Mouse (Mus musculus): ENCODE measurements around the gene Txnrd2.

Gene Txnrd2

GRCm38 (mm10) chr16:18394056-18394455, 32.1 kb upstream of the Txnrd2 start:
- DNase-seq = no peak

- no peak for DNase-seq
Measured at GRCm38 (mm10) chr16:18394777-18395619, 31.2 kb upstream of the Txnrd2 start.

GRCm38 (mm10) chr16:18395620-18396036, 30.6 kb upstream of the Txnrd2 start:
- DNase-seq = peak; percentile 60 to 73

- peak; percentile 85 for DNase-seq
Measured at GRCm38 (mm10) chr16:18396201-18396600, 30.0 kb upstream of the Txnrd2 start.

GRCm38 (mm10) chr16:18396791-18397621, 29.2 kb upstream of the Txnrd2 start:
- DNase-seq = no peak

GRCm38 (mm10) chr16:18400028-18400427, 26.2 kb upstream of the Txnrd2 start:
- DNase-seq = no peak

GRCm38 (mm10) chr16:18400472-18401216, 25.5 kb upstream of the Txnrd2 start:
- peak; percentile 56 to 81 for DNase-seq

- DNase-seq = no peak
Measured at GRCm38 (mm10) chr16:18403285-18403684, 22.9 kb upstream of the Txnrd2 start.

GRCm38 (mm10) chr16:18405091-18405854, 20.9 kb upstream of the Txnrd2 start:
- DNase-seq = no peak

- DNase-seq = no peak
Measured at GRCm38 (mm10) chr16:18405876-18406275, 20.3 kb upstream of the Txnrd2 start.

GRCm38 (mm10) chr16:18406293-18406692, 19.9 kb upstream of the Txnrd2 start:
- DNase-seq = peak; percentile 60 to 73

GRCm38 (mm10) chr16:18407912-18408311, 18.3 kb upstream of the Txnrd2 start:
- DNase-seq = peak in 1 of 2 experiments; percentile 50

GRCm38 (mm10) chr16:18409776-18410175, 16.4 kb upstream of the Txnrd2 start:
- no peak for DNase-seq

GRCm38 (mm10) chr16:18410418-18410817, 15.8 kb upstream of the Txnrd2 start:
- DNase-seq = no peak

- peak; percentile 56 to 58 for DNase-seq
Measured at GRCm38 (mm10) chr16:18411026-18411649, 15.0 kb upstream of the Txnrd2 start.

GRCm38 (mm10) chr16:18411802-18412476, 14.2 kb upstream of the Txnrd2 start:
- DNase-seq = peak in 1 of 2 experiments; percentile 64

- DNase-seq = no peak
Measured at GRCm38 (mm10) chr16:18413032-18413816, 13.0 kb upstream of the Txnrd2 start.

GRCm38 (mm10) chr16:18416094-18416761, 10.0 kb upstream of the Txnrd2 start:
- DNase-seq = no peak

- no peak for DNase-seq
Measured at GRCm38 (mm10) chr16:18416837-18417236, 9.3 kb upstream of the Txnrd2 start.

- DNase-seq = no peak
Measured at GRCm38 (mm10) chr16:18417491-18417890, 8.7 kb upstream of the Txnrd2 start.

Data from cerebellum, postnatal 14 days (tissue).